Mouse (Mus musculus): ENCODE data around the gene Mis12. TPM values are rescaled to one million over a fixed set of nuclear protein-coding genes. Genes with fewer than 3 reads are reported as not detected.

Mis12 gene
- polyA plus RNA-seq, 1 experiment, result 0.35 TPM

DNA sequence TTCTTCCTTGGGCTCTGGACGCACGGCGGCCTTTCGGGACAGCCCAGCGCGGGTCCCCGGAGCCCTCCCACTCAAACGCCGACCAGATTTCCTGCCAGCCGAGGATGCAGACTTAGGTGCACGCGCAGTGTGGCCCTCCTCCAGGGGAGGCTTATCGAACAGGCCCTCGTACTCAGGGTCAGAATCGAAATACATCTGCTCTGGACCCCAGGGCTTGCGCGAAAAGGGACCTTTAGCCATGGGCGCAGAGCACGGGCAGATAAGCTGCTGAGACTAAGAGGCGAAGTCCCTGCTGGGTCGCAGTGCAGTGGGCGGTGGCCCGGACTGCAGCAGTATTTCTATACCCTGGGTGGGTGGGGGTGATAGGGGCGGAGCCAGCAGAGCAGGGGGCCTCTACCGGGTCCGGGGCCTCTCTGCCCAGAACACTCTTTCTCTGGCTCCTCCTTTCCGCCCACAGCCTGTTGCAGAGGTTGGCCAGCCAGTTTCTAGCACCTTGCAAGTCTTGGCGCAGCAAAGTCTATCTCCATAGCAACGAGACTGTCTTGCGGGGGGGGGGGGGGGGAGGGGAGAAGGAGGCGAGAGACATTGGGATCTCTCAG is 13.9 kb downstream of the Mis12 start, which contains the start of gene 6330403K07Rik:
Gene 6330403K07Rik (minus strand): TSS at position 351 of the 599 bp plus-strand sequence.
- TF ChIP-seq TAL1 (IDR thresholded peaks at IDR 0.05; ENCODE audit: low read length) (no peak), GATA1 (IDR thresholded peaks at IDR 0.05; ENCODE audit: low read length) (no peak)
- Histone ChIP-seq H3K9me3 (ENCODE audit: control insufficient read depth, low read length) (no peaks in the 10 kb centered on the region), H3K4me3 (replicated peaks) (no peak within 1 kb of the TSS), H3K36me3 (ENCODE audit: control insufficient read depth) (peaks cover 50% of the 10 kb centered on the region), H3K4me1 (ENCODE audit: control insufficient read depth) (peaks cover 8% of the 10 kb centered on the region), H3K27me3 (ENCODE audit: control insufficient read depth) (peaks cover 8% of the 10 kb centered on the region)

DNA sequence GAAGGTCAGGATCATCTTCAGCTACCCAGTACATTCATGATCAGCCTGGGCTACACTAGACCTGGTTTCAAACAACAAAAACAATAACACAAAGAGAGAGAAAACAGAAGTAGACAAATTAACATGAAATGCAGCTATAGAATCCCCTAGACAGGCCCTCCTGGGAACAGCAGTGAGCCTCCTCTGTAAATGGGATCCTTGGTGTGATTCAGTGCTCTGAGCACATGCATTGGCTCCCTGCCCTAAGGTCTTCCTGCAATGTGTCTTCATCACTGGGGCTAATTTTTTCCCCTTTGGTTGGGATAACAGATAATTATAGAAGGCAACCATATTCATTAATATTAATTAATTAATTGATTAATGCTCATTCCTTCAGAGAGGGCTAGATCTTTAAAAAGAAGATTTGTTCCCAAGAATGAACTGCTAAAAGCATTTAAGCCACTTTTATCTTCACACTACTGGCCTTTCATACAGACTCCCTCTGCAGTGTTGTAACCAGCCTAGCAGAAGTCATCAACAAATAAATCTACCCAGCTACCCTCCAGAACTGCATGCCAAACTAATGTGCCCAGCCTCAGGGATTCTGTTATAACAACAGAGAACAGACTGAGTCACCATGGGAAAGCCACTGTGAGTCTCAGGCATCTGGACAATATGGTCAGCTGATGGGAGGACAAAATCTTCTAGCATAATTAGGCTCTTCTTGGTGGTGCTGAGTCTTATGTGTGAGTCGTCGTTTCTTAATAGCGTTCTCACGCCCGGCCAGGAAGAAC is 20.3 kb downstream of the Mis12 start:
- Histone ChIP-seq H3K4me1 (ENCODE audit: control insufficient read depth) (no peaks in the 10 kb centered on the region), H3K9me3 (ENCODE audit: control insufficient read depth, low read length) (no peaks in the 10 kb centered on the region), H3K27me3 (ENCODE audit: control insufficient read depth) (no peaks in the 10 kb centered on the region), H3K36me3 (ENCODE audit: control insufficient read depth) (no peaks in the 10 kb centered on the region), H3K4me3 (replicated peaks) (no peak overlapping the region)
- TF ChIP-seq TAL1 (IDR thresholded peaks at IDR 0.05; ENCODE audit: low read length) (no peak), GATA1 (IDR thresholded peaks at IDR 0.05; ENCODE audit: low read length) (no peak)

DNA sequence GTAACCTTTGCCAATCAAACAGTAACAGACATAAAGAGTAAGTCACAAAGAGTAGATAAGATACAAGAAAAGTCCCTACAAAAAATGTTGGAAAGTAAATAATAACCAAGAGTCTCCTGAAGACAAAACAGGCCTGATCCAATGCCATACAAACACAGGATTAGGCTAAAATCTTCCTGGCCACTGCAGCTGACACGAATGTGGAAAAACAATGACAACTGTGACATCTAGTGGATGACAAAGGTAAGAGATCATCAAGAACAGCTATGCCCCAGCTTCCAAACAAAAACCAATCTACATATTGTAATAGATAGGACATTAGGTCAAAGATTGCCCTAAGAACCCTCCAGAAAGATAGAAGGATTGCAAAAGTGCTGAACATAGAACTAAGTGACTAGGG is 33.1 kb downstream of the Mis12 start:
- no peak for TF ChIP-seq TAL1 (IDR thresholded peaks at IDR 0.05; ENCODE audit: low read length)
- TF ChIP-seq GATA1 (IDR thresholded peaks at IDR 0.05; ENCODE audit: low read length), result no peak
- Histone ChIP-seq H3K4me1 (ENCODE audit: control insufficient read depth) (no peaks in the 10 kb centered on the region), H3K27me3 (ENCODE audit: control insufficient read depth) (no peaks in the 10 kb centered on the region), H3K36me3 (ENCODE audit: control insufficient read depth) (no peaks in the 10 kb centered on the region), H3K4me3 (replicated peaks) (no peak overlapping the region), H3K9me3 (ENCODE audit: control insufficient read depth, low read length) (no peaks in the 10 kb centered on the region)

DNA sequence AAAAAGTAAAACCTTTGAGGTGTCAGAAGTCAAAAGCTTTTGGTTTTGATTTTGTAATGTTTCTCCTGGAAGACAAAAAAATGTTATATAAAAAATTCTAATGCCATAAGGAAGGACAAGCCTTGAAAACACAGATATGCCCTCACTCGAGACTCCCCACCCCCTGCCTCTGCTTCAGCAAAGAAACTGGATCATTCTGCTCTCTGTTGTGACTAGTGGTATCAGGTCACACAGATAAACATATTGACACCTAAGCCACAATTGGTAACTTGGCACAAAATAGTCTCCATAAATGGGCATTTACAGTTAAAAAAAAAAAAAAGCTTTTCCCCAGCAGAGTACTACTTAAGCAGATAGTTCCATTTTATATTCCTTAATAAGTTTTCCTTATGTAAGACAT is 56.9 kb downstream of the Mis12 start:
- Histone ChIP-seq H3K9me3 (ENCODE audit: control insufficient read depth, low read length) (peaks cover 16% of the 10 kb centered on the region), H3K4me3 (replicated peaks) (no peak overlapping the region), H3K36me3 (ENCODE audit: control insufficient read depth) (no peaks in the 10 kb centered on the region), H3K27me3 (ENCODE audit: control insufficient read depth) (no peaks in the 10 kb centered on the region), H3K4me1 (ENCODE audit: control insufficient read depth) (no peaks in the 10 kb centered on the region)
- TF ChIP-seq TAL1 (IDR thresholded peaks at IDR 0.05; ENCODE audit: low read length) (no peak), GATA1 (IDR thresholded peaks at IDR 0.05; ENCODE audit: low read length) (no peak)

Other genes starting within 250 kb of the Mis12 start
- gene Scimp, start 207.0 kb upstream of the Mis12 start, polyA plus RNA-seq (2012), result not detected in 2 replicates
- 0.37 and 0.42 TPM in 2 replicates for gene Rabep1, start 174.8 kb upstream of the Mis12 start, polyA plus RNA-seq (2012)
- 3.4 and 5.4 TPM in 2 replicates for gene Nup88, start 49.6 kb upstream of the Mis12 start, polyA plus RNA-seq (2012)
- gene Rpain, start 49.4 kb upstream of the Mis12 start, polyA plus RNA-seq (2012), result 2.4 and 3.2 TPM in 2 replicates
- gene C1qbp, start 36.6 kb upstream of the Mis12 start, polyA plus RNA-seq (2012), result 16.1 and 18.2 TPM in 2 replicates
- gene Dhx33, start 15.2 kb upstream of the Mis12 start, polyA plus RNA-seq (2012), result 0.11 and 0.27 TPM in 2 replicates
- 1.4 and 3.1 TPM in 2 replicates for gene Derl2, start 230 bp downstream of the Mis12 start, polyA plus RNA-seq (2012)
- gene 6330403K07Rik, start 13.9 kb downstream of the Mis12 start, polyA plus RNA-seq (2012), result 0.02 TPM in 1 of 2 replicates, not detected in the other
- gene Nlrp1a, start 125.1 kb downstream of the Mis12 start, polyA plus RNA-seq (2012), result not detected in 2 replicates
- not detected in 2 replicates for gene Nlrp1b, start 211.1 kb downstream of the Mis12 start, polyA plus RNA-seq (2012)

All from erythroblast, embryonic 14.5 days (primary cell).